Mouse (Mus musculus): ENCODE data around the gene Rims4. TPM values are rescaled to one million over a fixed set of nuclear protein-coding genes. Genes with fewer than 3 reads are reported as not detected.

The Rims4 gene
- total and polyA plus RNA-seq, 3 experiments = not detected

DNA sequence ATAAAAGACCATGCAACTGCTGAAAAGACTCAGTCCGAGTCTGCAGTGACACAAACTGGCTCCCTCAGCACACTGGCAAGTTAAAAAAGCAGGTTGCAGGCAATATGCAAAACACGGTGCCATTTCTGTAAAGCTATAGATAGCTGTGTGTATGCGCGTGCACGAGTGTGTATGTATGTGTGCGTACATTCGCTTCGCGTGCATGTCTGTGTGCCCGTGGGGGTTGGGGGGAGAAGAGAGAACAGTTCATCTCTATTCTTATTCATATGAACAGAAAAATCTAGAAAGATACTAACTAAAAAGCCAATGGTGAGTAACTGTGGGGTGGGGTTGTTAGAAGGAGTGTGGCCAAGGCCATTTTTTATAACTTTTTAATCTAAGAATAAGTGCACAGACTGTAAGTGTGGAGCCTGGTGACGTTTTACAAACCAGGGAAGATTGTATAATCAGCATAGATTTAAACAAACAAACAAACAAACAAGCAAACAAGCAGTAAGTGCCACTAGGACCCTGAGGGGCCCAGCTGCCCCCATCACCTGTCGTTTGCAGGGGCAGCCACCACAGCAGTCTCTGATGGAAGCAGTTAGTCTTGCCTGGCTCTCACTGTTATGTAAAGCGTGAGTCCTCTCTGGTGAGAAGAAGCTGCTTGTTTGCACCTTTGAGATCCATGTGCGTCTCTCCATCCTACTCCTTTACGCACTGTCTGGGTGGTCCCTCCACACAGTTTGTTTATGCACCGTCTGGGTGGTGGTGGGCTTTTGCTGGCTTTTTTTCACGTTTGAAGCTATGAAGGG is 35.4 kb downstream of the Rims4 start:
- no peaks in the 10 kb centered on the region for H3K79me2 ChIP-seq (ENCODE audit: control insufficient read depth, insufficient read depth, low read length, poor library complexity)
- no peak for TF ChIP-seq GABPA (IDR thresholded peaks at IDR 0.05; ENCODE audit: low read depth, low read length)
- TF ChIP-seq CHD2 (IDR thresholded peaks at IDR 0.05; ENCODE audit: low read length) = no peak
- no peak for TF ChIP-seq NELFE (IDR thresholded peaks at IDR 0.05; ENCODE audit: low read depth, low read length)
- no peak for TF ChIP-seq POLR2AphosphoS2 (IDR thresholded peaks at IDR 0.05; ENCODE audit: low read length)
- no peak for TF ChIP-seq ETS1 (IDR thresholded peaks at IDR 0.05; ENCODE audit: low read depth, low read length)
- no peak for TF ChIP-seq MAZ (IDR thresholded peaks at IDR 0.05; ENCODE audit: low read depth, low read length)
- TF ChIP-seq SIN3A (IDR thresholded peaks at IDR 0.05; ENCODE audit: low read length) = no peak
- no peak for TF ChIP-seq JUND (IDR thresholded peaks at IDR 0.05; ENCODE audit: low read depth, low read length)
- no peak for TF ChIP-seq TBP (IDR thresholded peaks at IDR 0.05; ENCODE audit: low read depth, low read length)
- no peak for TF ChIP-seq HCFC1 (IDR thresholded peaks at IDR 0.05; ENCODE audit: low read depth, low read length)
- no peak for TF ChIP-seq MXI1 (IDR thresholded peaks at IDR 0.05; ENCODE audit: low read depth, low read length)
- no peak for TF ChIP-seq RCOR1 (IDR thresholded peaks at IDR 0.05; ENCODE audit: low read depth, low read length)
- no peak for TF ChIP-seq CTCF (IDR thresholded peaks at IDR 0.05 in 2 of 3, conservative IDR thresholded peaks at IDR 0.05 in 1 of 3; ENCODE audit: control insufficient read depth in 1 of 3, insufficient read depth in 1 of 3, low read depth in 2 of 3, low read length in 3 of 3, poor library complexity in 1 of 3, severe bottlenecking in 1 of 3)
- no peak for TF ChIP-seq GATA1 (IDR thresholded peaks at IDR 0.05; ENCODE audit: low read depth, low read length)
- TF ChIP-seq NRF1 (IDR thresholded peaks at IDR 0.05; ENCODE audit: insufficient read depth, low read depth, low read length, poor library complexity, severe bottlenecking) = no peak
- DNase-seq (ENCODE audit: low read depth, low spot score) = no peak
- no peaks in the 10 kb centered on the region for H3K4me1 ChIP-seq (ENCODE audit: control insufficient read depth in 1 of 2, insufficient read depth in 2 of 2, low read length in 2 of 2)
- H3K9me3 ChIP-seq (replicated peaks; ENCODE audit: insufficient read depth, low read length) = no peaks in the 10 kb centered on the region
- H3K27ac ChIP-seq (ENCODE audit: control insufficient read depth, low read depth, low read length) = no peak overlapping the region
- no peaks in the 10 kb centered on the region for H3K27me3 ChIP-seq (ENCODE audit: control insufficient read depth in 1 of 2, insufficient read depth in 2 of 2, low read length in 2 of 2)
- H3K9ac ChIP-seq (ENCODE audit: control insufficient read depth, low read depth, low read length, poor library complexity, severe bottlenecking) = no peak overlapping the region
- no peaks in the 10 kb centered on the region for H3K36me3 ChIP-seq (ENCODE audit: control insufficient read depth in 1 of 2, insufficient read depth in 2 of 2, low read length in 2 of 2)
- H3K4me3 ChIP-seq (ENCODE audit: control insufficient read depth in 1 of 2, insufficient read depth in 1 of 2, low read depth in 2 of 2, low read length in 2 of 2) = no peak overlapping the region

DNA sequence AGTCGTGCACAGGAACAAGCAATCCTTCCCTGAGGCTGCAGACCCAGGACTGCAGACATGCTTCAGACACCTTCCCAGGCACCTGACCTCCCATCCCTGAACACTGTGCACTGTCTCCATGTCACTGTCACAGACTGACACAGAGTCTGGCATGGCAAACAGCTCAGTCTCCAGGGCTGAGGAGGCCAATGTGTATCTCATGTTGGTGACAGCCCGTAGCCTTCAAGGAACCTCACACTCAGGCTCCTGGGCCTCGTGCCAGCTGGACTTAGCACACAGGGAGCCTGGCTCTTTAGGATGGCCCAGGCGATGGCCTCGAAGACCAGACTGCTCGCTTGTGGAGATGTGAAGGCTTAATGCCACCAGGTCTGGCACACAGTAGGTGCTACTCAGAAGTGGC is 37.6 kb downstream of the Rims4 start:
- Histone ChIP-seq H3K79me2 (ENCODE audit: control insufficient read depth, insufficient read depth, low read length, poor library complexity) (no peaks in the 10 kb centered on the region), H3K4me3 (ENCODE audit: control insufficient read depth in 1 of 2, insufficient read depth in 1 of 2, low read depth in 2 of 2, low read length in 2 of 2) (no peak overlapping the region), H3K4me1 (ENCODE audit: control insufficient read depth in 1 of 2, insufficient read depth in 2 of 2, low read length in 2 of 2) (no peaks in the 10 kb centered on the region), H3K27me3 (ENCODE audit: control insufficient read depth in 1 of 2, insufficient read depth in 2 of 2, low read length in 2 of 2) (no peaks in the 10 kb centered on the region; a peak in 1 of 4 replicates), H3K27ac (ENCODE audit: control insufficient read depth, low read depth, low read length) (no peak overlapping the region), H3K36me3 (ENCODE audit: control insufficient read depth in 1 of 2, insufficient read depth in 2 of 2, low read length in 2 of 2) (no peaks in the 10 kb centered on the region), H3K9me3 (replicated peaks; ENCODE audit: insufficient read depth, low read length) (no peaks in the 10 kb centered on the region), H3K9ac (ENCODE audit: control insufficient read depth, low read depth, low read length, poor library complexity, severe bottlenecking) (no peak overlapping the region)
- DNase-seq (ENCODE audit: low read depth, low spot score) = no peak
- TF ChIP-seq MAFK (IDR thresholded peaks at IDR 0.05; ENCODE audit: borderline replicate concordance, low read depth, low read length) (no peak), POLR2AphosphoS5 (IDR thresholded peaks at IDR 0.05; ENCODE audit: borderline replicate concordance, low read depth, low read length) (no peak), GATA1 (IDR thresholded peaks at IDR 0.05; ENCODE audit: low read depth, low read length) (no peak), MAZ (IDR thresholded peaks at IDR 0.05; ENCODE audit: low read depth, low read length) (no peak), BHLHE40 (IDR thresholded peaks at IDR 0.05; ENCODE audit: borderline replicate concordance, low read depth, low read length) (no peak), ZC3H11A (IDR thresholded peaks at IDR 0.05; ENCODE audit: low read depth, low read length) (no peak), CHD1 (IDR thresholded peaks at IDR 0.05; ENCODE audit: low read depth, low read length) (no peak), POLR2AphosphoS2 (IDR thresholded peaks at IDR 0.05; ENCODE audit: low read length) (no peak), JUND (IDR thresholded peaks at IDR 0.05; ENCODE audit: low read depth, low read length) (no peak), MEF2A (IDR thresholded peaks at IDR 0.05; ENCODE audit: extremely low read depth, insufficient replicate concordance, low read depth, low read length, poor library complexity, severe bottlenecking) (no peak), TBP (IDR thresholded peaks at IDR 0.05; ENCODE audit: low read depth, low read length) (no peak), CHD2 (IDR thresholded peaks at IDR 0.05; ENCODE audit: low read length) (no peak), ZKSCAN1 (IDR thresholded peaks at IDR 0.05; ENCODE audit: low read depth, low read length) (no peak)
